Mouse (Mus musculus): ENCODE measurements at regions not wholly inside any gene's neighbourhood (a gene's known extent, or its start where the extent isn't known, plus 50 kb on each side); places are given as distances from the start of the nearest gene placed in this dataset.

- TF ChIP-seq POLR2AphosphoS2 (IDR thresholded peaks at IDR 0.05; ENCODE audit: low read length) (no peak), POLR2A (IDR thresholded peaks at IDR 0.05; ENCODE audit: control insufficient read depth in 1 of 2, insufficient read depth in 1 of 2, low read depth in 1 of 2, low read length in 2 of 2, poor library complexity in 1 of 2) (no peak), GABPA (IDR thresholded peaks at IDR 0.05; ENCODE audit: low read depth, low read length) (no peak), MAZ (IDR thresholded peaks at IDR 0.05; ENCODE audit: low read depth, low read length) (no peak), E2F4 (IDR thresholded peaks at IDR 0.05; ENCODE audit: borderline replicate concordance, low read depth, low read length) (no peak), CTCF (IDR thresholded peaks at IDR 0.05 in 2 of 3, conservative IDR thresholded peaks at IDR 0.05 in 1 of 3; ENCODE audit: control insufficient read depth in 1 of 3, insufficient read depth in 1 of 3, low read depth in 2 of 3, low read length in 3 of 3, poor library complexity in 1 of 3, severe bottlenecking in 1 of 3) (no peak), UBTF (IDR thresholded peaks at IDR 0.05; ENCODE audit: borderline replicate concordance, insufficient read depth, low read depth, low read length) (no peak), RAD21 (IDR thresholded peaks at IDR 0.05; ENCODE audit: low read depth, low read length) (no peak), POLR2AphosphoS5 (IDR thresholded peaks at IDR 0.05; ENCODE audit: borderline replicate concordance, low read depth, low read length) (no peak), TCF12 (IDR thresholded peaks at IDR 0.05; ENCODE audit: low read depth, low read length) (no peak), HCFC1 (IDR thresholded peaks at IDR 0.05; ENCODE audit: low read depth, low read length) (no peak), MXI1 (IDR thresholded peaks at IDR 0.05; ENCODE audit: low read depth, low read length) (no peak), MEF2A (IDR thresholded peaks at IDR 0.05; ENCODE audit: extremely low read depth, insufficient replicate concordance, low read depth, low read length, poor library complexity, severe bottlenecking) (no peak), GATA1 (IDR thresholded peaks at IDR 0.05; ENCODE audit: low read depth, low read length) (no peak)
Measured at GRCm38 (mm10) chr8:60830556-60830955, 59.7 kb upstream of the Hpf1 start.

Measured in MEL (cell line).